Mouse (Mus musculus) olfactory bulb, adult 2 months (tissue): ENCODE results near the gene Gm15217. TPM values are rescaled to one million over a fixed set of nuclear protein-coding genes. Genes with fewer than 3 reads are reported as not detected.

Source experiments
- H3K27ac ChIP-seq: fragments of 200-500 bp; 2 replicates; pipeline ENCODE4 v1.5.1; 2012; ENCODE audit warnings: low read depth, low read length; ENCODE audit not compliant: insufficient read depth
- H3K4me1 ChIP-seq: fragments of 200-500 bp; 2 replicates; pipeline ENCODE4 v1.6.1; 2012; ENCODE audit warnings: low read length; ENCODE audit not compliant: control insufficient read depth, insufficient read depth
- H3K4me3 ChIP-seq: fragments of 200-500 bp; 2 replicates; pipeline ENCODE4 v1.5.1; 2012; ENCODE audit warnings: mild to moderate bottlenecking, low read depth, low read length, moderate library complexity; ENCODE audit not compliant: insufficient read depth
- CTCF ChIP-seq: fragments of 200-500 bp; IDR thresholded peaks from 2 replicates; pipeline ENCODE4 v1.5.1; 2012; ENCODE audit warnings: low read depth, mild to moderate bottlenecking, low read length, moderate library complexity; ENCODE audit not compliant: insufficient read depth
- POLR2A ChIP-seq: fragments of 200-500 bp; IDR thresholded peaks from 2 replicates; pipeline ENCODE4 v1.6.1; 2012; ENCODE audit warnings: mild to moderate bottlenecking, low read depth, low read length, moderate library complexity; ENCODE audit not compliant: insufficient read depth
- WGBS: fragments of 180-500 bp; shearing (Covaris S2); methylation state at CpG from one replicate; pipeline ENCODE4 v1.1.7; 2018; 5-methylcytosine and 5-hydroxymethylcytosine counted together
- polyA plus RNA-seq: library from polyadenylated mRNA; stranded (reverse); fragments of >200 nt; gene quantifications from 2 replicates; pipeline ENCODE4 v1.2.4, GENCODE M21; 2012; ENCODE audit warnings: low replicate concordance; ENCODE audit not compliant: missing spikeins, insufficient read depth, insufficient read length

Gene Gm15217
- polyA plus RNA-seq, 1 experiment: not detected

DNA sequence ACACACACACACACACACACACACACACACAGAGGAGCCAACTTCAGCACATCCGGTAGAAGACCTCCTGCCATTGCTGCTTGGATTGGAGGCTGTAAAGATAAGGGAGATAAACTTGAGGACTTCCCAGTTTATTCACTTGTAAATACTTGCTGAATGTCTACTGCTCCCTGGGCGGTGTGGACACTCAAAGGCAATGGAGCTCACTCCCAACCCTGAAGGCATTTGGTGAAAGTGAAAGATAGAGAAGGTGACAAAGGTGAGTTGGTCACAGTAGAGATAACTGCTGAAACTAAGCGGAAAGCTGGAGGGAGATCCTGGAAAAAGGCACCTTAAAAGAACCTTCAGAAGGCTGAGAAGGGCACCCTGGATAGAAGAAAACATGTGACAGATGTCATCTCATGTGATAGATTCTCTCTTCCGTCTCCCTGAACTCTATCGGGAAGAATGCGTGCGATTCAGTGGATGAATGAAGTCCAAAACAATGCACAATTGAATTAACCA is 33.3 kb downstream of the Gm15217 start:
- Histone ChIP-seq H3K27ac (no peak overlapping the region), H3K4me3 (no peak overlapping the region), H3K4me1 (no peaks in the 10 kb centered on the region)
- TF ChIP-seq POLR2A (no peak), CTCF (no peak)
- WGBS: 85% methylated on average over 7 of the region's 7 CpGs

DNA sequence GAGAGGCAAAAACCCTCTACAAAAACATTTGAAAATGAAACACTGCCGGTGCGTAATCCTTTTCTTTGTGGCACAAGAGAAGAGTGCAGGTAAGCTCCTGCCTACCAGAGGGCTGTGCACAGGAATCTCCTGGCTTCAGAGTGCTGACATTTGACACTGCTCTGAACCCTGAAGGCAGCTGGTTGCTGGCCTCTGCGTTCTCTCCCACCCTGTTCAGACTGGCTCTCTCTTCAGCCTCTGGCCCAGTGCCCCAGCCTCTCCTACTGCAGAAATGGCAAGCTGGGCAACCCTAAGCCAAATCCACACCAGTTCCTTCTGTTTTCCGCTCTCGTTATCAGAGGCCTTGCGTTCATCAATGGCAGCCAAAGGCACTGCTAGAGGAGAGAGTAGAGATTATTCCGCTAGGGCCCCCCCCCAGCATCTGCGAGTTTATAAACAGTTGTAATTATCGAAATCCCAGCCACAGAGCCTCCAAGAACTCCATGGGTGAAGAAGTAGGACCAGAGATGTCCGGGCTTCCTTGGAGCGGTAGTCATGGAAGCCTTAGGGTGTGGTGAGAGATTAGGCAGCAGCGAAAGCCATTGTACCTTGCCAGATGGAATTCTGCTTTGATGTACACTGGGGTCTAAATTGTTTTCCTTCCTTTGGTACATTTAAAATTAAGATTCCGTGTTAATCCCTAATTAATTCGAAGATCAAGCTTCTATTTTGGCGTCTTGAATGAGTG is 39.3 kb downstream of the Gm15217 start:
- no peak overlapping the region for H3K27ac ChIP-seq
- TF ChIP-seq POLR2A (no peak), CTCF (no peak)
- H3K4me3 ChIP-seq: no peak overlapping the region
- 68% methylated on average over 15 of the region's 15 CpGs for WGBS
- peaks cover 3% of the 10 kb centered on the region; the same call in 1 of the 2 replicates for H3K4me1 ChIP-seq

GRCm38 (mm10) chr14:46419269-46419668 is 40.1 kb downstream of the Gm15217 start:
- no peak overlapping the region for H3K27ac ChIP-seq
- WGBS: 36% methylated on average over 11 of the region's 11 CpGs
- H3K4me1 ChIP-seq: peaks cover 3% of the 10 kb centered on the region; the same call in 1 of the 2 replicates
- TF ChIP-seq POLR2A (no peak), CTCF (no peak)
- no peak overlapping the region for H3K4me3 ChIP-seq

GRCm38 (mm10) chr14:46421823-46422222 is 42.6 kb downstream of the Gm15217 start:
- no peak overlapping the region for H3K27ac ChIP-seq
- peaks cover 3% of the 10 kb centered on the region; the same call in 1 of the 2 replicates for H3K4me1 ChIP-seq
- H3K4me3 ChIP-seq: no peak overlapping the region
- 97% methylated on average over 3 of the region's 3 CpGs for WGBS
- TF ChIP-seq POLR2A: no peak
- TF ChIP-seq CTCF: no peak

- TF ChIP-seq POLR2A (no peak), CTCF (no peak)
- H3K27ac ChIP-seq: no peak overlapping the region
- WGBS: 94% methylated on average over 13 of the region's 13 CpGs
- no peak overlapping the region for H3K4me3 ChIP-seq
- no peaks in the 10 kb centered on the region for H3K4me1 ChIP-seq
These were observed 48.0 kb downstream of the Gm15217 start for GRCm38 (mm10) chr14:46427251-46427650.

- 98% methylated on average over 5 of the region's 5 CpGs for WGBS
- Histone ChIP-seq H3K4me3 (no peak overlapping the region), H3K27ac (no peak overlapping the region), H3K4me1 (no peaks in the 10 kb centered on the region)
- no peak for TF ChIP-seq CTCF
- TF ChIP-seq POLR2A: no peak
These were observed 51.0 kb downstream of the Gm15217 start for GRCm38 (mm10) chr14:46430231-46430630.

Other genes starting within 250 kb of the Gm15217 start
- gene Bmp4, start 11.3 kb downstream of the Gm15217 start, polyA plus RNA-seq: not detected in 2 replicates